Mouse (Mus musculus) gastrocnemius, postnatal 14 days (tissue): Measurements from ENCODE around the gene Trdmt1. TPM values are rescaled to one million over a fixed set of nuclear protein-coding genes. Genes with fewer than 3 reads are reported as not detected.
"Not testable (repeated sequence)": the region's sequence is repeated elsewhere in the genome, so short reads cannot be mapped to it uniquely, and the experiment has no call there.

ENCODE experiments used
- DNase-seq: peaks from one replicate; pipeline ENCODE4 v3.0.0; 2021; ENCODE audit warnings: mixed read lengths
- intact Hi-C: fragments of 180-260 bp; cut with DNase I; formaldehyde crosslinking; loops from one replicate; pipeline ENCODE4 v1.15.1; 2025; ENCODE audit warnings: low total_unique reads
- long read RNA-seq, 2 experiments: library from polyadenylated mRNA; stranded (forward); transcript quantifications; one replicate each; pipeline ENCODE4 v2.0.0; 2021
- total RNA-seq, 2 experiments: library from RNA; stranded (reverse); gene quantifications; 2 replicates each; pipeline ENCODE4 v1.2.3; 2021

The Trdmt1 gene
- total RNA-seq: 1 to 10 TPM; 3.7 to 3.9 TPM
- long read RNA-seq, experiment 1, partial matches to known transcripts: 0 of 1 reads
- long read RNA-seq, experiment 1, other reads (novel, unspliced or antisense): 1 of 1 reads
- long read RNA-seq, experiment 2: 0 reads

DNA sequence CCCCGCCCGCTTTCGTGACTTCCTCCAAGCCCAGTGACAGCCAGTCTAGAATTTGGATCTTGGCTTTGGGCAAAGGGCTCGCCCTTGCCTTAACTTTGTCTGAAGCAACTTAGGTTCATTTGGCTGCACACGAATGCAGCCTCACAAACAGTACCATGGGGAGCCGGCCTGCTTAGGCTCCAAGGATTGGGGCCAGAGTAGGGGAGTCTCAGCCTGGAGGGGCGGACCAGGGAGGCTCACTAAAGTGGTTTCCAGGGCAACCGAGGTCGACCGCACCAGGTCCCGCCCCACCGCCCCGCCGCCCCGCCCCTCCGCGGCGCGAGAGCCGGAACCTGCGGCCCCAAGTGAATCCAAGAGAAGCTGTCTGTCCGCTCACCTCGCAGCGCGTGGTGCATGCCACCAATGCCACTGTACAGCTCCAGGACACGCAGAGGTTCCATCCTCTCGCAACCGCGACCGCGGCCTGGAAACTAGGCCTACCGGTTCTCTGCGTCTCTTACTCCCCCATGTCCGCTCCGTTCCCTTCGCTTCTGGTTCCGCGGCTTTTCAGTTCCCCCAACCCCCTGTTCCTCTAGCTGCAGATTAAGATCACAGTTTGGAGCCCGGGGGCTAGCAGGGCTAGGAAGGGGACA, at the start of gene Trdmt1:
Gene Trdmt1 (minus strand): TSS at position 476 of the 632 bp plus-strand sequence.
- DNase-seq: peak; percentile 85
- intact Hi-C loops: no loop called here

DNA sequence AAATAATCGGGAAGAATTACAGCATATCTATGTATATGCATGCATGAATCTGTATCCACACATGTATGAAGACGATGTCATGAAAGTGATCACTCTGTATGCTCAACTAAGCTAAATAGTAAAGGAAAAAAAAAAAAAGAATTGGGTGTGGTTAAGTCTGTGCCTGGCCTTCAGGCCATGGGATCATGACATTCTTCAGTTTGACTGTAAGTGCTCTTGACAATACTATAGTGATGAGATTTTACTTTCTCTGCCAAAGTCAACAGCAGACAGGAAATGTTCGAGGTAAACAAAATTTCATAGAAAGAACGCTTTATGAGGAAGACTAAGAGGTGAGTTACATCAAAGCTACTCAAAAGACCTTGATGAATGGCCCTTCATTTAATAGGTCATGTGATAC, 48.9 kb upstream of the Trdmt1 start:
- DNase-seq: no peak
- intact Hi-C loops: no loop called here

DNA sequence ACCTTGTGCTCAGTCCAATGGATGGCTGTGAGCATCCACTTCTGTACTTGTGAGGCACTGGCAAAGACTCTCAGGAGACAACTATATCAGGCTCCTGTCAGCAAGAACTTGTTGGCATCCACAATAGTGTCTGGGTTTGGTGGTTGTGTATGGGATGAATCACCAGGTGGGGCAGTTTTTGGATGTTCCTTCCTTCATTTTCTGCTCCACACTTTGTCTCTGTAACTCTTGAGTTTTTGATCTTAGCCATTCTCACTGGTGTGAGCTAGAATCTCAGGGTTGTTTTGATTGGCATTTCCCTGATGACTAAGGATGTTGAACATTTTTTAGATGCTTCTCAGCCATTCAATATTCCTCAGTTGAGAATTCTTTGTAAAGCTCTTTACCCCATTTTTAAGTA, 39.3 kb upstream of the Trdmt1 start:
- intact Hi-C loops, DNase-seq: not testable (repeated sequence)

DNA sequence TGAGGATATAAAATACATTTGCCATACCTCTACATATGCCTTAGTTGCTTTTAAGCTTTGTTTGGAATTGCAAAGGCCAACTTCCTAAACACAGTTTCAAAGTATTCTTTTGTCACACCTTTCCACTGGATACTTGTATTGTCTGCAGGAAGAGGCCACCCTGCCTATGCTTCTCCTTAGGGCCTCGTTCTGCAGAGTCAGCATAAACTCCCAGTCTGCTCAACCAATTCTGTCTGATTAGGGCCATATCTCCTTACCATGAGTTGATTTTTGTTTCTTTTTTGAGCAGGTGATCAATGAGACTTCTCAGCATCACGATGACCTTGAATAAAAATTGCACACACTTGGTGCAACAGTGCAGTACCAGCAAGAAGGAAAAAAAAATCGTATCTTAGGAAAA, 37.7 kb upstream of the Trdmt1 start:
- no peak for DNase-seq
- intact Hi-C loops: no loop called here

DNA sequence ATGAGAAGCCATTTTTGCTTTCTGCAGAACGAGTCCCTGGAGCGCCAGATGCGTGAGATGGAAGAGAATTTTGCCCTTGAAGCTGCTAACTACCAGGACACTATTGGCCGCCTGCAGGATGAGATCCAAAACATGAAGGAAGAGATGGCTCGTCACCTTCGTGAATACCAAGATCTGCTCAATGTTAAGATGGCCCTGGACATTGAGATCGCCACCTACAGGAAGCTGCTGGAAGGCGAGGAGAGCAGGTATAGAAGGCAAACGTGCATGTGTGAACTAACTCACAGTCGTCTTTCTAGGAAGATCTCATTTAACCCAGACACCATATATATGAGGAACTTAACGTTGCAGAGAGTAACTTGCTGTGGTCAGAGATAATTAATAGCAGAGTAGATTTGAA, 35.5 kb upstream of the Trdmt1 start:
- intact Hi-C loops: loop anchor here (5.0 kb wide), 1 partner anchor 288 kb away; no protein-coding TSS in a partner anchor
- DNase-seq: no peak

DNA sequence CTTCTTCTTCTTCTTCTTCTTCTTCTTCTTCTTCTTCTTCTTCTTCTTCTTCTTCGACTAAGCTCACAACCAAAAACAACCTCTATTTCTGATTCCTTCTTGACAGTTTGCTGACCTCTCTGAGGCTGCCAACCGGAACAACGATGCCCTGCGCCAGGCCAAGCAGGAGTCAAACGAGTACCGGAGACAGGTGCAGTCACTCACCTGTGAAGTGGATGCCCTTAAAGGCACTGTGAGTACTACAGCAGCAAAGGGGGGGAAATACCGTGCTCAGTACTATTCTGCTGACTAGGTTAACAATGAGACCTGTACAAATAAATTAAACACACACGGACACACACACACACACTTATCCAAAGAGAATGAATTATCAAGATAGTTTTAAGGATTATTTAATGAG, 34.8 kb upstream of the Trdmt1 start:
- intact Hi-C loops: loop anchor here (5.0 kb wide), 1 partner anchor 287 kb away; no protein-coding TSS in a partner anchor
- DNase-seq: no peak

DNA sequence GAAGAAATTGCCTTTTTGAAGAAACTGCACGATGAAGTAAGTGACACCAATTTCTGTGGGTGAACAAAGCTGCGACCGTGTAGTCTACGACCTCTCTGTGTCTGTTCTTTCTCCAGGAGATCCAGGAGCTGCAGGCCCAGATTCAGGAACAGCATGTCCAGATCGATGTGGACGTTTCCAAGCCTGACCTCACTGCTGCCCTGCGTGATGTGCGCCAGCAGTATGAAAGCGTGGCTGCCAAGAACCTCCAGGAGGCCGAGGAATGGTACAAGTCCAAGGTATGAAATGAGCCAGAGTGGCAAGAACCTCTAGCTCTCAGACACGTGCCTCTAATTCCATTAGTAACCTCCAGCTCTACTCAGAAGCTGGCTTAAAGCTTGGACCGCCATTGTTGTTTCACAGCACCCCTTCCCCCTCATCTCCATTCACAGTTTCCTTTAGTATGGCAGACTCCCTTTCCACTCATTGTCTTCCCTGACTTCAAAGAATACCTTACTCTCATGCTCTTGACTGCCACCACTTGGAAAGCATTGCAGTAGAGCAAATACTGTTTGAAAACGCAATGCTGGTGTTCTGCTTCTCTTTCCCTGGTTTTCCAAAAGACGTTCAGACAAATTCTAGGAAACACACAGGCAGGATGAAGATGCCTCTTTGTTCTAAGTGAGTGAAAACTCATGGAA, 34.1 kb upstream of the Trdmt1 start:
- intact Hi-C loops: loop anchor here (5.0 kb wide), 1 partner anchor 286 kb away; no protein-coding TSS in a partner anchor

DNA sequence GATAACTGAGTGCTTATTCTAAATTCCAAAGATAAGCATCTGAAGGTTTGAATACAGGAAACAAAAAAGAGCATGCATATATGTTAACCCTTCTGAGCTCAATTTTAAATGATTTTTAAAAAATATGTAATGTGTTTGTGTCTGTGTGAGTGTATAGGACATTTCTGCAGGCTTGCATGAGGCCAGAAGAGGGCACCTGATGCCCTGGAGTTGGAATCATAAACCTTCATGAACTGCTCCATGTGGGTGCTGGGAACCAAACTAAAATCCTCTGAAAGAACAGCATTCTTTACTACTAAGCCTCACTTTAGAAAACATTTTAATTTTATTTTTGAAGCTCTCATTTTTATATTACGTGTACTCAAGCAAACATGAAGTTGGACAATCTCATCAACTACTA, 32.9 kb upstream of the Trdmt1 start:
- no peak for DNase-seq
- intact Hi-C loops: loop anchor here (5.0 kb wide), 1 partner anchor 285 kb away; no protein-coding TSS in a partner anchor

More for the DNA sequence above, 34.1 kb upstream of the Trdmt1 start:
- DNase-seq: peak; percentile 15

DNA sequence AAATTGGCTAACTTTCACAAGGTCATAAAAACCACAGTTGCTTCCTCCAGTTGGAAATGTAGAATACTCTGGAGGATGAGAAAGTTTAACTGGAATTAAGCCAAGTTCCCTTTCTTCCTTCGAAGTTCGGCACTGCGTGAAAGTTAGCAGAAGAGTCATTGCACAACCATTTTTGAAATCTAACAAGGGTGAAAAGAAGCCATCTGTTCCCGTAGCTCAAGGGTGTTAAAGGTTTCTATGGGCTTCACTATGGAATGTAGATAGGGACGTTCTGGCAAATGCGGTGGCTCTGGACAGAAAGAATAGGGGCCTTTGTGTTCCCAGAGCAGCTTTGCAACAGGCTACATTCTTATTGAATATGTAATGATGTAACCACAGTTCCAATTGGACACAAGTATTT, 31.5 kb upstream of the Trdmt1 start:
- intact Hi-C loops: loop anchor here (5.0 kb wide), 1 partner anchor 284 kb away; no protein-coding TSS in a partner anchor
- no peak for DNase-seq

DNA sequence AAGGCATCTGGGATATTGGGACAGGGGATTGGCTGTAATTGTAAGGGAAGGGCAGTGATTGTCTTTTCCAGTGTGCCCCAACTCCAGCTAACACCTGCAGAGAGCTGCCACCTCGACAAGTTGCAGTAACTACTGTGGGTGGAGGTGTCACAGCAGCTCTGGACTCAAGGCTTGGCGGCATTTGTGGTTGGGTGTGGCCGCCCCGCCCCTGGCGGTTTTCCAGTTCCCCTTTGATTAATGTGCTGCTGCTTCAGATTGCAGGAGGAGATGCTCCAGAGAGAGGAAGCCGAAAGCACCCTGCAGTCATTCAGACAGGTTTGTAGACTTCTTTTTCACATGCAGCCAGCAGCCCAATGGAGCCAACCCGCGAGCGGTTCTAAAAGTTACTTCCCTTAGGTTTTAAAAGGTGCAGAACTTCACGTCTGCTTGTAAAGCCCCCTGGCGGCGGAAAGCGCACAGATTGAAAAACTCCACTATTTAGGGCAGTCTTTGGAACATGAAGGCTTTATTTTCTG, 30.9 kb upstream of the Trdmt1 start:
- peak; percentile 73 for DNase-seq
- intact Hi-C loops: loop anchor here (5.0 kb wide), 1 partner anchor 283 kb away; no protein-coding TSS in a partner anchor

DNA sequence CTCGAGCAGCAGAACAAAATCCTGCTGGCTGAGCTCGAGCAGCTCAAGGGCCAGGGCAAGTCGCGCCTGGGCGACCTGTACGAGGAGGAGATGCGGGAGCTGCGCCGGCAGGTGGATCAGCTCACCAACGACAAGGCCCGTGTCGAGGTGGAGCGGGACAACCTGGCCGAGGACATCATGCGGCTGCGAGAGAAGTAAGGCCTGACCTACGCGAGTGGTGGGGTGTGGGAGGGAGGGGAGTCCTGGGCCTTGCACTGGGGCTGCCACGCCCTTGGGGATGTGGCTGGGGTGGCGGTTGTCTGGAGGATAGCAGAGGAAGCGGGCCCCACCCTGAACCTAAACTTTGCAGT, 30.3 kb upstream of the Trdmt1 start:
- intact Hi-C loops: loop anchor here (5.0 kb wide), 1 partner anchor 282 kb away; no protein-coding TSS in a partner anchor

DNA sequence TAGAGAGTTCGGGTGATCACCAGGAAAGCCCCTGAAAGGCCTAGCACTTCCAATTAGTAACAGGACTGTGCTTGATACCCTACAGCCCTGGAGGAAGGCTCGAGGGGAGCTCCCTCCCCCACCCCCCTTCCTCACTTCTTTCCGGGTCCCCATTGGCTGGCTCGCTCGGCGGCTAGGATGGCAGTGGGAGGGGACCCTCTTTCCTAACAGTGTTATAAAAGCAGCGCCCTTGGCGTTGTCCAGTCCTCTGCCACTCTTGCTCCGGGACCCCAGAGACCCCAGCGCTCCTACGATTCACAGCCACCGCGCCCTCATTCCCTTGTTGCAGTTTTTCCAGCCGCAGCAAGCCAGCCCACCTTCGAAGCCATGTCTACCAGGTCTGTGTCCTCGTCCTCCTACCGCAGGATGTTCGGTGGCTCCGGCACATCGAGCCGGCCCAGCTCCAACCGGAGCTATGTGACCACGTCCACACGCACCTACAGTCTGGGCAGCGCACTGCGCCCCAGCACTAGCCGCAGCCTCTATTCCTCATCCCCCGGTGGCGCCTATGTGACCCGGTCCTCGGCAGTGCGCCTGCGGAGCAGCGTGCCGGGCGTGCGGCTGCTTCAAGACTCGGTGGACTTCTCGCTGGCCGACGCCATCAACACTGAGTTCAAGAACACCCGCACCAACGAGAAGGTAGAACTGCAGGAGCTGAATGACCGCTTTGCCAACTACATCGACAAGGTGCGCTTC, 29.8 kb upstream of the Trdmt1 start:
- intact Hi-C loops: no loop called here
- peak; percentile 88 for DNase-seq

More for the DNA sequence above, 30.3 kb upstream of the Trdmt1 start:
- DNase-seq: peak; percentile 55

DNA sequence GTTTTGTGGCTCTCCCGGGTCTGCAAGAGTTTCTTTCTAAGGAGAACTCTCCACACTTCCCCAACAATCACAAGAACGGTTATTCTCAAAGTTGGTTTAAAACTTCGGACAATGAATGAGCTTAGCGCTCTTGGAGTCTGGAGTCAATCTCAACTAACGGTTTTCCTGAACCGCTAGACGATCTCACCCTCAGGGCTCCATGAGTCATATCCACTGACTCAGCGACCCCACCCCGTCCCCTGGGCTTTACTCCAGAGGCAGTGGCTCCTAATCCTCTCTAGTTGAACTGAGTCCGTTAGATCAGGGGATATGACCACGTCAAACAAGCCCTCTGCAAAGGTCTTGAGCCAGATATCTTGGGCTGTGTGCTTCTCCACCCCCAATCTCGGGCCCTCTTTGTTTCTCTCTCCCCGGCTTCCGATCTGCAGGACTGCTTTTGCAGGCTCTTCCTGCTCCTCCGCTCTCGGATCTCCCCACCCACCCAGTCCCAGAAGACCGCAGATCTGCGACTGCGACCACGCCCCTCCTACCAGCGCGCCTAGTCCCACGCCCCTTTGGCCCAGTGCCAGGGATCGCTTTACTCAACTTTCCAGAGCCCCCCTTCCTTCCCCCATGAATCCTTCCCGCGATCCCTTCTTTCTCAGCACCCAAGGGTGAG, 29.1 kb upstream of the Trdmt1 start, which contains the start of gene Vim:
Gene Vim (plus strand): TSS at position 520 of the 658 bp plus-strand sequence.
- DNase-seq: peak; percentile 91
- intact Hi-C loops: no loop called here

DNA sequence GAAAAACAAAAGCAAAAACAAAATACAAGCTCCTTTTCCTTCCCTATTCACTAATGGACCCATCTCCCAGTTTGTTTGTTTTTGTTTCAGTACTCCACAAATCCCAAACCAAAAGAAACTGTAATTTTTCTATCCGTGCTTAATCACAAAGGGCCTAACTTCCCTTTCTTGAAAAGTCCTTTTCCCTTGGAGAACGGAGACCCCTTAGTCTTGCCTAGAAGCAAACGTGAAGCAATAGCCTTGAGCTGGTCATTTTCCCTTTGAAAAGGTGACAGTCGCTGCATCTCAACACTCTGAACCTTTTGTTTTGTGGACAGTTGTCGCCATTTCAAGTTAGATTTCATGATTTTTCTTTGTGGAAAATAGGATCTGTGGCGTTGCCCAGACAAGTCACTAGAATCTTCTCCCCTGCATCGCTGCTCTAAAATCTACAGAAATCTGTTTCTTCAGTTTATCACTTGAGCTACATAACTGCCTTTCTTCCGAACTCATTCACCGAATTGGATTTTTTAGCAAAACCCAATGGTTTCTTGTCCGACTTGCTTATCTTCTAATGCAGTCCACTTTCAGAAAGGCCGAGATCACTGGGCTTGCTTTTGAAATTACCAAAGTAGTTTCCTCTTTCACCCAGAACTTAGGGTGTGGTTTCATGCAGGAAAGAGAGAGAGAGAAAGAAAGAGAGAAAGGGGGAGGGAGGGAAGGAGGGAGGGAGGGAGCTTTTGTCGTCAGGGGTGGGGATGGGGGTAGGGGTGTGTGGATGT, 28.4 kb upstream of the Trdmt1 start:
- intact Hi-C loops: no loop called here
- no peak for DNase-seq

DNA sequence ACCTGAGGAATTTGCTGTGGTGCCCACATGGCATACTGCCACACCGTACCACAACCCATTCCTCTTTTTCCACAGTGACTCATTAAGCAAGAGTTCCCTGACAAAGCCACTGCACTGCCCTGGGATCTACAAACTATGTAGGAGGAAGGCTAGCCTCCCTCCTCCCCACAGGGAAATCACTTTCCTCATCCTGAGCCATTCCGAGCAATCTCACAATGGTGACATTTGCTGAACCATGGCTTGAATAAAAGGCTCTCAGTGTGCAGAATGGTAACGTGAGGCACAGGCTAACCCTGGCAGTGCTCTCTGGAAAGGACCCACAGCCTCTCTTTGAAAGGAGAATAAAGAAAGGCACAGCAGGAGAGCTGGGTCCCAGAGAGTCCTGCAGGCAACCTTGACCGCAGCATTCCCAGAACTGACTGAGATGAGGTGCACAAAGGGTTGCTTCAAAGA, 27.7 kb upstream of the Trdmt1 start:
- intact Hi-C loops: no loop called here

DNA sequence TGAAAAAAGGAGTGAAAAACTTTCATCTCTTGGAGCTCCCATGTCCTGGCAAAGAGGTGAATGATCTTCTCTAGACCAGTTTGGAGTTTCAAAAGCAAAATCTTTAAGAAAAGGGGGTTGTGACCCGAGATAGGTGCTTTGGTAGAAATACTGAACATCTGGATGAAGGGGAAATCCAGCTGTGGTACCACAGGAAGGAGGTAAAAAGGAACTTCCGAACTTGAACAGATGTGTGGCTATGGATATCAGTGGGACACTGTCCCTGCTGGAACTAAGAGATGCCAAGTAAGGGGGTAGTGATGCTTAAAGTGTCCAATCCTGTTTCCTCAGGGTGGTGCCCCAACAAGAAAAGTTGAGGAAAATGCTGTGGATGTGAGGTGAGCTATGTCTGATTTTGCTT, 25.7 kb upstream of the Trdmt1 start:
- intact Hi-C loops: no loop called here
- DNase-seq: no peak

More for the DNA sequence above, 27.7 kb upstream of the Trdmt1 start:
- no peak for DNase-seq

DNA sequence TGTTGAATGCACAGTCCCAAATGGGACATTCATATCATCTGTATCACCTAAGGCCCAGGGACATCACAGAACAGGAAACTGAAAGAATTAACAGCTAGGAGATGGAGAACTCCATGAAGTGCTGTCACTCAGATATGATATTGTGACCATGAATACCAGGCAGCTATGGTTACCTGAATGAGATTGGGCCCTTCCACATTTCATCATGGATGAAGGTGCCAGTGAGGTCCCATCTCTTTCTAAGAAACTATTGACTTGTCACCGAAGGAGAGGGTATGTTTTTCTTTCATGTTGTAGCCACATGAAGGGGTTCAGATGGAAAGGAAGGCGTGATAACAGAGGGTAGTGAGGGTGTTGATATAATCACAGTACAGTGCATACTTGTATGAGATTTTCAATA, 15.9 kb upstream of the Trdmt1 start:
- no peak for DNase-seq
- intact Hi-C loops: no loop called here

DNA sequence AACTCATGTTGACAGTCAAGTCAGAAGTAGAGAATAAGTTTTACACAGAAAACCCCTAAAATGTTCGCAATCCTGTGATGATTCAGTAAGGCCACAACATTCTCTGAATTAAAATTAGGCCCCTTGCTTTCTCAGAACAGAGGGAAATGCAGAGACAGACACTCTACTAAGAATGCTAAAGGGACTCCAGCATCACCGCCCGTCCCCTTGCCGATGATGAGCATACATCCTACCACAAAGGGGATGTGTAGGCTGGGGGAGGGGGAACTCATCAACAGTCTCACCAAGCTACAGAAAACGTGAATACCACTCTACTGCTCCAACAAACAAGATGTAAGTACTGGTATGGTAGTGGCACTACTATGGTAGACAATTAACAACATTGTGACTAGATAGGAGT, 15.3 kb upstream of the Trdmt1 start:
- no peak for DNase-seq
- intact Hi-C loops: no loop called here
